Comparison of ENCODE assay signal across 25 mouse cellular contexts in genomic region chr1:23332192-23332591, GRCm38 (mm10).
"Had no signal": no experiment of that assay in that cellular context is flagged by ENCODE, and none has a peak within 500 bp of the region (broad histone marks: within the 10 kb centered on the region; RNA-seq: fewer than 3 reads in every experiment).

No protein-coding gene starts in this region.

- H3K4me1 ChIP-seq: heart, embryonic 13.5 days; heart, embryonic 15.5 days; hindbrain, embryonic 13.5 days; hindbrain, embryonic 15.5 days; kidney, embryonic 15.5 days; limb, embryonic 13.5 days; limb, embryonic 15.5 days had no signal

- H3K27me3 ChIP-seq: heart, embryonic 13.5 days; heart, embryonic 15.5 days; hindbrain, embryonic 13.5 days; hindbrain, embryonic 15.5 days; kidney, embryonic 15.5 days; limb, embryonic 13.5 days; limb, embryonic 15.5 days had no signal

- H3K9ac ChIP-seq: heart, embryonic 13.5 days; heart, embryonic 15.5 days; hindbrain, embryonic 13.5 days; hindbrain, embryonic 15.5 days; kidney, embryonic 15.5 days; limb, embryonic 13.5 days; limb, embryonic 15.5 days had no signal

- H3K4me3 ChIP-seq: heart, adult 2 months; heart, embryonic 13.5 days; heart, embryonic 15.5 days; hindbrain, embryonic 13.5 days; hindbrain, embryonic 15.5 days; kidney, embryonic 15.5 days; limb, embryonic 13.5 days; limb, embryonic 15.5 days had no signal

- DNase-seq: gastrocnemius, postnatal 14 days; gastrocnemius, postnatal 36 days; heart, adult 11 months; heart, adult 2 months; heart, postnatal 14 days; heart, postnatal 36 days; kidney, adult 11 months; kidney, adult 2 months; kidney, adult 9 months; kidney, postnatal 14 days; kidney, postnatal 36 days; layer of hippocampus, adult 9-11 months; layer of hippocampus, postnatal 36 days; left cerebral cortex, postnatal 4 days had no signal

- H3K9me3 ChIP-seq: heart, embryonic 13.5 days; heart, embryonic 15.5 days; hindbrain, embryonic 13.5 days; hindbrain, embryonic 15.5 days; kidney, embryonic 15.5 days; limb, embryonic 13.5 days; limb, embryonic 15.5 days had no signal

- H3K4me2 ChIP-seq: heart, embryonic 11.5 days; heart, embryonic 13.5 days; heart, embryonic 15.5 days; hindbrain, embryonic 13.5 days; hindbrain, embryonic 15.5 days; kidney, embryonic 15.5 days; limb, embryonic 13.5 days; limb, embryonic 15.5 days had no signal

- H3K27ac ChIP-seq: heart, adult 2 months; heart, embryonic 13.5 days; heart, embryonic 15.5 days; hindbrain, embryonic 13.5 days; hindbrain, embryonic 15.5 days; hindbrain, postnatal 0 days; kidney, embryonic 15.5 days; kidney, postnatal 0 days; limb, embryonic 13.5 days; limb, embryonic 15.5 days had no signal

- ATAC-seq: hindbrain, postnatal 0 days; intestine, embryonic 16.5 days had no signal

- H3K36me3 ChIP-seq: heart, embryonic 13.5 days; heart, embryonic 15.5 days; hindbrain, embryonic 13.5 days; hindbrain, embryonic 15.5 days; kidney, embryonic 15.5 days; limb, embryonic 13.5 days; limb, embryonic 15.5 days had no signal
